Mouse (Mus musculus): Measurements from ENCODE around the gene Atp1b1.

Gene Atp1b1

DNA sequence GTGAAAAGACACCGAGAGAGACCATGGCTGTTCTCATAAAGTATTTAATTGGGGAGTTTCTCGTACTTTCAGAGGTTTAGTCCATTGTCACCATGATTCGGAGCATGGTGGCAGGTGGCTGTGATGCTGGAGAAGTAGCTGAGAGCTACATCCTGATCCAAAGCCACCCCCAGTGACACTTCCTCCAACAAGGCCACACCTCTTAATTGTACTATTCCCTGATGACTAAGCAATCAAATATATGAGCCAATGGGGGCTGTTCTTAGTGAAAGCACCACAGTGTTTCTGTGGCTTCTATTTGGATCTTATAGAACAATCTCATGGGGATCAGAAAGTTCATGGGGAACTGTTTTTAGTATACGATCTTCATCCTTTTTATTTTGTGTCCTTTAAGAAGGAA lies 68.4 kb downstream of the Atp1b1 start:
- DNase-seq (ENCODE audit: low spot score in 2 of 2), result no peak

Data from spleen, postnatal 14 days (tissue).